Mouse (Mus musculus) lung, adult 2 months (tissue): Measurements from ENCODE around the gene 4930432K21Rik. TPM values are rescaled to one million over a fixed set of nuclear protein-coding genes. Genes with fewer than 3 reads are reported as not detected.

Source experiments
- DNase-seq: peaks from one replicate; pipeline ENCODE4 v3.0.0; 2022
- H3K4me1 ChIP-seq: fragments of 200-500 bp; 2 replicates; pipeline ENCODE4 v1.6.1; 2011; ENCODE audit warnings: low read length; ENCODE audit not compliant: control insufficient read depth, insufficient read depth
- H3K4me3 ChIP-seq: fragments of 200-500 bp; replicated peaks from 2 replicates; pipeline ENCODE3; 2011; ENCODE audit warnings: low read depth, mild to moderate bottlenecking, control low read depth, low read length; ENCODE audit errors: extremely low read depth
- CTCF ChIP-seq: fragments of 200-500 bp; IDR thresholded peaks from 2 replicates; pipeline ENCODE4 v1.5.1; 2011; ENCODE audit warnings: mild to moderate bottlenecking, low read length, control low read depth; ENCODE audit not compliant: insufficient read depth
- POLR2A ChIP-seq: fragments of 200-500 bp; IDR thresholded peaks from 2 replicates; pipeline ENCODE4 v1.6.1; 2011; ENCODE audit warnings: low read depth, mild to moderate bottlenecking, control low read depth, low read length, borderline replicate concordance; ENCODE audit errors: extremely low read depth
- WGBS: fragments of 180-500 bp; shearing (Covaris S2); methylation state at CpG from one replicate; pipeline ENCODE4 v1.1.7; 2018; 5-methylcytosine and 5-hydroxymethylcytosine counted together
- polyA plus RNA-seq: library from polyadenylated mRNA; depleted of rRNA; stranded (reverse); fragments of >200 nt; gene quantifications from 2 replicates; pipeline ENCODE4 v1.2.3, GENCODE M21; 2012

The 4930432K21Rik gene
- polyA plus RNA-seq, 1 experiment = 1.0 TPM

DNA sequence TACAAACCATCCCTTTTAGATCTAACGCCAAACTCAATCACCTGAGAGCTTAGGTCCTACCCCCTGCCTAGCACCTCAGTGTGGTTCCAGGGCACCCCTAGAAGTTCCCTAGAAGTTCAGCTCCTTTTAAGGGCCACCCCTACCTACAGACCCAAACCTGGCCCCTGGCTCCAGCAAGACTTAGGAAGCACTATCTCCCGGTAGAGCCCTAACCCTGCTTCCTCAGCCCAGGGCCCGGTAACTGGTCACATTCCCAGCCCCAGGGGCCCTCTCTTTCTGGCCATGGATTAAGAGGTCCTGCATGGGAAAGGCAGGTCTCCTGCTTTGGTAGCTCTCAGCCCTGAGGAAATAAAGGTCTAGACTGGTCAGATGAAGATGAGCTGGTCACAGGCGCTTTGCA lies 32.1 kb downstream of the 4930432K21Rik start:
- TF ChIP-seq POLR2A (no peak), CTCF (no peak)
- no peak overlapping the region for H3K4me3 ChIP-seq
- WGBS = 58% methylated on average over 4 of the region's 4 CpGs
- peaks cover 11% of the 10 kb centered on the region for H3K4me1 ChIP-seq
- no peak for DNase-seq

DNA sequence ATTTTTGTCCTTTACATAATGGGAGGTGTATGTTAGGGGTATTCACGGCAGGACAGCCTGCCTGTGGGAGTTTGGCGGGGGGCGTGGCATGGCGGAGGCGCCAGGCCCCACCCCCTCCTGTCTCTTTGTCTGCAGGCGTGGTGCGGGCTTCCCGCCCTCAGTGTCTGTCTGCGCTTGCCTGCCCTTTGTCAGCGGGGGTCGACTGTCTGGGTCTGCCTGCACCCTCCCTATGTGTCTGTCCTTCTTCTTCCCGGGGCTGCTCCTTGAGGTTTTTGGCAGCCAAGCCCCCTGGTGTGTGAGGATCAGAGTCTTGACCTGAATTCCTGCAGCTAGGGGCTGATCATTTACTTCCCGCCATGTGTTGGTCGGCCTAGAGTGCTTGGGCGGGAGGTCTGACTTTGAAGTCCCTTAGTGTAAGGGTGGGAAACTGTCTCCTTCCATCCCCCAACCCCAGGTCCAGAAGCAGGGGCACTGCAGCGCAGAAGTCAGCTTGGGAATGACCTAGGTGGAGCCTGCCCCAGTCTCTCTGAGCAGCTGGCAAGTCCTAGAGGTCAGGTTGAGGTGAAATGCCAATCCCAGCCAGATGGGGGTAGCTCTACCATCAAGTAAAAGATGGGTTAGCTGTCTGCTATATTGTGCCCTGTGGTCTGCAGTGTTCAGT lies 32.8 kb downstream of the 4930432K21Rik start:
- 8% methylated on average over 16 of the region's 16 CpGs for WGBS
- TF ChIP-seq CTCF (no peak), POLR2A (no peak)
- no peak overlapping the region for H3K4me3 ChIP-seq
- no peak for DNase-seq
- H3K4me1 ChIP-seq = peaks cover 11% of the 10 kb centered on the region

DNA sequence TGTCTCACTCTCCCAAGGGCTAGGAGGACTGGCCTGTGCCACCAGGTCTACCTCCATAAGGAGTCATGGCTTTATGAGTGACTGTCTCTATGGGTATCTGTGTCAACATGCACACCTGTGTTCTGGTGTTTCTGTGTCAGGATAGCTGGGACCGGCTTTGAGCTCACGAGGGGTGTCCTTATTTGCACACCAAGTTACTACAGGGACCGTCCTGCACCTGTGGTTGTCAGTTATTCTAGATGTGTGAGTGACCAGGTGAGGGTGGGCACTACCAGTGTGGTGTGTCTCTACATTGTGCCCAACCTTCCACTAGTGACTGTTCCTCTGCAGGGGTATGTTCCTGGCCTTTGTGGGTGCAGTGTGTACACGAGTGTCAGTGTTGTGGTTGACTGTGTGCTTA lies 35.0 kb downstream of the 4930432K21Rik start:
- Histone ChIP-seq H3K4me3 (no peak overlapping the region), H3K4me1 (peaks cover 17% of the 10 kb centered on the region)
- 51% methylated on average over 4 of the region's 4 CpGs for WGBS
- DNase-seq = no peak
- no peak for TF ChIP-seq CTCF
- no peak for TF ChIP-seq POLR2A

GRCm38 (mm10) chr8:84183261-84184084 lies 35.6 kb downstream of the 4930432K21Rik start:
- peaks cover 17% of the 10 kb centered on the region for H3K4me1 ChIP-seq
- TF ChIP-seq CTCF (no peak), POLR2A (no peak)
- peak overlapping the region; percentile 81 for H3K4me3 ChIP-seq
- 1% methylated on average over 83 of the region's 87 CpGs for WGBS
- DNase-seq = peak; percentile 28

DNA sequence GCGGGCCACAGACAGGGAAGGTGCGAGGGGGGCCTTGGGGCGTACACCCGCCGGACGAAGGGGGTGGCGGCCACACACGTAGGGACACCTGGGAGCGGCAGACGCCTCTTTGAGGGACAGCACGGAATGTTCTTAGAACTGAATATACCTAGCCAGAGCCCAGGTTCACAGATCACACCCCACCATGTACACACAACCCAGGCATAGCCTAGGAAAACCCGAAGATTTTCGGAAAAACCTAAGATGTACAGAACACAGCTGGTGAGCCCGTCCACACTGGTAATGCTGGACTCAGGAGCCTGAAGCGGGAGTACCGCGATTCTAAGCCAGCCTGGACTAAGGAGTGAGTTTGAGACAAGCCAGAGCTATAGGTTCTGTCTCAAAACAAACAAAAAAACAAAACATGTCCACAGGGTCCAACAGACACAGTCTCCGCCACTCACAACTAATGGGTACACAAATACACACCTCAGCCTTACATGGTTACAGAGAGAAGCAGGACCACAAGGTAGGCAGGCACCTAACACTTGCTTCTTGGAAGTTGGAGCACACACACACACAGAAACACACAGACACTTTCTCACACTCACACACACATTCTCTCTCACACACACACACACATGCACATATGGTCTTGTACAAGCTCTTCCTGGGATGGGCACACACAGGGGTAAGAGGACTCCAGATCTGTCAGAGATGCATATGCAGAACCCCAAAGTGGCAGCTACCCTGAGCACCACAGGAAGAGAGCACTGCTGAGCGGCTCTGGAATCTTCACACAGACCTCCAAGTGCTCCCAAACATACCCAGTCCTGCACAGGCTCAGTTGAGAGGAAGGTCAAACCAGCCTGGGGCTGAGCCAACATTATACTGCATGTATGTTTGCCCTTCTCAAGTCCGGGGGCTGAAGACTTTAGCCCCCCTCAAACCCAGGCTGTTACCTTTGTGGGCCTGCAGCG lies 36.5 kb downstream of the 4930432K21Rik start:
- Histone ChIP-seq H3K4me1 (peaks cover 17% of the 10 kb centered on the region), H3K4me3 (peak overlapping the region; percentile 81)
- TF ChIP-seq CTCF (no peak), POLR2A (no peak)
- DNase-seq = no peak
- WGBS = 21% methylated on average over 21 of the region's 21 CpGs

DNA sequence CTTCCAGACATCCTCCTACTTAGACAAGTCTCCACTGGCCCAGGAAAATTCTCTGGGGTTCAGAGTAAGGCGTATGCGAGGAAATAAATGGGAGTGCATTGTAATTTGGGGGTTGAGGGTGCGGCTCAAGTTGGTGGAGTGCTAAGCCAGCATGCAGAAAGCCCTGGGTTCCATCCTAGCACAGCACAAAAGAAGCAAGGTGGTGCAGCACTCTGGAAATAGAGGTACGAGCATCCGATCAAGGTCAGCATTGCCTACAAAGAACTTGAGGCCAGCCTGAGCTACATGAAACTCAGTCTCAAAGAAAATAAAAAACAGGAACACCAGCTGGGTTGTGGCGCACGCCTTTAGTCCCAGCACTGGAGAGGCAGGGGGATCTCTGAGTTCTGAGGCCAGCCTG lies 37.3 kb downstream of the 4930432K21Rik start, which contains the start of gene Nanos3:
Gene Nanos3, minus strand, starts transcription at position 101 of the 400 bp plus-strand sequence.
- no peak for DNase-seq
- no peak for TF ChIP-seq POLR2A
- no peak for TF ChIP-seq CTCF
- Histone ChIP-seq H3K4me3 (peak within 1 kb of the TSS; percentile 81), H3K4me1 (peaks cover 17% of the 10 kb centered on the region)
- 96% methylated on average over 7 of the region's 7 CpGs for WGBS

DNA sequence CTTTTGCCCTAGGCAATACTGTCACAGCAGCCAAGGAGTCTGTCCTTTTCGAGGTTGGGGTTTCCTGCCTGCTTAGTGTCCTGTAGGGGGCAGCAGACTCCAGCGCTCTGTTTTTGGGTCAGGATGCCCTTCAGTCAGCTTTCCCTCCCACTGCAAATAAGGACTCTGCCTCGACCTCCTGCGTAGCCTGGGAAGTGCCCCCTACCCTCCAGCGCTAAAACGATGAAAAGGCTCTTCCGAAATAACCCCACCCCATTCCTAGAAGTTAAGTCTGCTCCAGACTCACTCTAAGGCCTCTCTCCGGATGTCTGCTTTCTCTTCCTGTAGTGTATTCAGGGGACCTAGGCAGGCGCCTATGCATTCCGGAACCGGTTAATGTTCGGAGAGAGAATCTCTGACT lies 38.7 kb downstream of the 4930432K21Rik start:
- peak; percentile 77 for DNase-seq
- under 1% methylated on average over 12 of the region's 12 CpGs for WGBS
- peak overlapping the region; percentile 53 for H3K4me3 ChIP-seq
- peak; percentile 10; the same call in 1 of the 2 replicates for TF ChIP-seq POLR2A
- peak; percentile 94 for TF ChIP-seq CTCF
- H3K4me1 ChIP-seq = peaks cover 14% of the 10 kb centered on the region

DNA sequence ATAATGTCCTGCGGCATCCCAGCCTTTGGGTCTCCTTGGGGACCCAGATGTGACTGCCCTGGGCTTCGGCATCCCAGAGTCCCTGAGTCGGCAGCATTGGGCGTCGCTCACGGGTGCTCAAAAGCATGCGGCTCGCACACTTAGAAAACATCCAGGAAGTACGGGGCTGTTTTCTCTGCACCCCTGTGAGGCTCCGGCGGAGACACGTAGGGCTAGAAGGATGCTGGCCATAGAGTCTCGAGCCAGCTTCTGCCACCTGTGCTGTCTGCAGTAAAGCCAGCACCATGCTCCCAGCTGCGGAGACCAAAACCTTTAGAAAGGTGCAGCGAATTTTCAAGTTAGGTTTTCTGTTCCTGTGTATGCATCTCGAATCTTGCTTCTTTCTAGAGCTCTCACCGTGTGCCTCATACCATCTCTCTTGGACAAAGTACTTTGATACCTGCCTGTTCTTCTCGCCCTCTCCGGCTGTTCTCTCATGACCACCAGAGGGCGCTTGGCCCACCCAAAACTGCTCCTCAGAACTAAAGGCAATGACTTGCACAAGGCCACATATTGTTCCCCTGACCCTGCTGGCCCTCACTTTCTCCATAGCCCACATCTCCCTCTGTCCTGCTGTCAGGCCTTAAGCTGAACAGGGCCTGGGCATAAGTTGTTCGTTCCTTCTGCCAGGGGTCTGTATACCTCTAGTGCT lies 39.4 kb downstream of the 4930432K21Rik start:
- 5% methylated on average over 21 of the region's 21 CpGs for whole genome bisulfite sequencing
- peak; percentile 80 for TF ChIP-seq CTCF
- TF ChIP-seq POLR2A = no peak
- H3K4me3 ChIP-seq = peak overlapping the region; percentile 53
- peak; percentile 72 for DNase-seq
- H3K4me1 ChIP-seq = peaks cover 18% of the 10 kb centered on the region
